Mouse (Mus musculus): ENCODE results near the gene Sdc1. TPM values are rescaled to one million over a fixed set of nuclear protein-coding genes. Genes with fewer than 3 reads are reported as not detected.

Sdc1 gene
- 208 TPM in 2 replicates for polyA plus RNA-seq (2015; fragmentation: Nextera tagmentation; extraction: Ambion mirVana)

- ATAC-seq (ENCODE audit: insufficient number of reproducible peaks, insufficient read depth, low FRiP score, low TSS enrichment, low read depth): peak; percentile 87
- Histone ChIP-seq H3K36me3 (no peaks in the 10 kb centered on the region), H3K27ac (peak within 1 kb of the TSS; percentile 95), H3K27me3 (no peaks in the 10 kb centered on the region), H3K4me3 (peak within 1 kb of the TSS; percentile 94), H3K9ac (peak within 1 kb of the TSS; percentile 96), H3K9me3 (no peaks in the 10 kb centered on the region), H3K4me1 (peaks cover 32% of the 10 kb centered on the region), H3K4me2 (peak within 1 kb of the TSS; percentile 81)
- under 1% methylated on average over 66 of the region's 67 CpGs for whole genome bisulfite sequencing
Measured at GRCm38 (mm10) chr12:8770946-8771843, at the start of gene Sdc1. Sdc1 (plus strand) TSS chr12:8771323.

DNA sequence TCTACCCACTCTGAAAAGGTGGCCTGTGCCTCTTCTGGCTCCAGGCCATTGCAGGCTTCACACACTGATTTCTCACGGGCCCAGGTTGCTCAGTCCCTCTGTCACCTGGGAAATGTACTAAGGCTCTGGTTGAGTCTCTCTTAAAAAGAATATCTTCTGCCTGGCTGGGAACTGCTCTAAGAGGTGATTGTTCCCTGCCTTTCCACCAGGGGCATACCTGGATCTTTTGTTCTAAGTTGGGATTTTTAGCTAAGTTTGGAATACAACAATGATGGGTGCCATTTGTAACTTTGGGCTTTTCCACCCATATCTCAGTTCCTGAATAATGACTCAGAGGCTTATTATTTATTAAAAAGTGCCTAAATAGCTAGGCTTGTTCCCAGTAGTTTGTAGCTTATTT is 44.2 kb upstream of the Sdc1 start:
- no peak for ATAC-seq (ENCODE audit: insufficient number of reproducible peaks, insufficient read depth, low FRiP score, low TSS enrichment, low read depth)
- H3K4me1 ChIP-seq: no peaks in the 10 kb centered on the region
- H3K27ac ChIP-seq: no peak overlapping the region
- 50% methylated on average over 1 of the region's 1 CpGs for WGBS
- no peak overlapping the region for H3K4me3 ChIP-seq
- peaks cover 54% of the 10 kb centered on the region for H3K36me3 ChIP-seq
- no peak overlapping the region for H3K9ac ChIP-seq
- H3K9me3 ChIP-seq: no peaks in the 10 kb centered on the region
- H3K4me2 ChIP-seq: no peak overlapping the region
- H3K27me3 ChIP-seq: no peaks in the 10 kb centered on the region

DNA sequence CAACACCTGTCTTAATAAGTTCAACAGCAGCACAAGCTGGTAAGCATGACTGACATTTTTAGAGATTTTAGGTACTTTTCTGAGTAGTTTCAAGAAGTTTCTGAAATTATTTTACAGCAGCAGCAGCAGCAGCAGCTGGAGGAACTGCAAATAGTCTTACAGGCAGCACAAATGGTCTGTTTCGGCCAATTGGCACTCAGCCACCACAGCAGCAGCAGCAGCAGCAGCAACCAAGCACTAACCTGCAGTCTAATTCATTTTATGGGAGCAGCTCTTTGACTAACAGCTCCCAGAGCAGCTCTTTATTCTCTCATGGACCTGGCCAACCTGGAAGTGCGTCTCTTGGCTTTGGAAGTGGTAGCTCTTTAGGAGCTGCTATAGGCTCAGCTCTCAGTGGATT is 42.4 kb upstream of the Sdc1 start:
- Histone ChIP-seq H3K4me1 (no peaks in the 10 kb centered on the region), H3K4me2 (no peak overlapping the region), H3K27me3 (no peaks in the 10 kb centered on the region), H3K27ac (no peak overlapping the region), H3K36me3 (peaks cover 44% of the 10 kb centered on the region), H3K9me3 (no peaks in the 10 kb centered on the region), H3K4me3 (no peak overlapping the region), H3K9ac (no peak overlapping the region)
- WGBS: 90% methylated on average over 2 of the region's 2 CpGs
- ATAC-seq (ENCODE audit: insufficient number of reproducible peaks, insufficient read depth, low FRiP score, low TSS enrichment, low read depth): no peak

DNA sequence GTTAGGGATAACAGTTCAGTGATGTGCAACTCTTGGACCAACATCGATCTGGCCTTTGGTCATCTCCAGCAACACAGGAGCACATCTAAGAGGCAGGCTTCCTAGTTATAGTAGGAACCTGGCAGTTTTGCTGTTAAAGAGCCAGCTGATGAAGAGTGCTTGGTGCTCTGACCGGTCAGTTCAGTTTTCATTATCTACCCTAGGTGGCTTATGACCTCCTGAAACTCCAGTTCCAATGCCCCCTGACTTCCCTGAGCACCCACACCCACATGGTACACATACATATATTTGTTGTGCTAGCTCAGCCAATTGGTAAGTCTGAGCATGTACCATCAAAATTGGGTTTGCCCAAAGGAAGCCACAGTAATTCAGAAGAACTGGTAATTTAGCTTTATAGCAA is 17.5 kb upstream of the Sdc1 start:
- Histone ChIP-seq H3K36me3 (peaks cover 72% of the 10 kb centered on the region), H3K4me2 (no peak overlapping the region), H3K9ac (no peak overlapping the region), H3K27me3 (no peaks in the 10 kb centered on the region), H3K27ac (no peak overlapping the region), H3K4me1 (no peaks in the 10 kb centered on the region), H3K4me3 (no peak overlapping the region), H3K9me3 (0 out of 2 replicates have a peak, but pooled peaks cover 5% of the 10 kb centered on the region)
- WGBS: 92% methylated on average over 2 of the region's 2 CpGs
- no peak for ATAC-seq (ENCODE audit: insufficient number of reproducible peaks, insufficient read depth, low FRiP score, low TSS enrichment, low read depth)

DNA sequence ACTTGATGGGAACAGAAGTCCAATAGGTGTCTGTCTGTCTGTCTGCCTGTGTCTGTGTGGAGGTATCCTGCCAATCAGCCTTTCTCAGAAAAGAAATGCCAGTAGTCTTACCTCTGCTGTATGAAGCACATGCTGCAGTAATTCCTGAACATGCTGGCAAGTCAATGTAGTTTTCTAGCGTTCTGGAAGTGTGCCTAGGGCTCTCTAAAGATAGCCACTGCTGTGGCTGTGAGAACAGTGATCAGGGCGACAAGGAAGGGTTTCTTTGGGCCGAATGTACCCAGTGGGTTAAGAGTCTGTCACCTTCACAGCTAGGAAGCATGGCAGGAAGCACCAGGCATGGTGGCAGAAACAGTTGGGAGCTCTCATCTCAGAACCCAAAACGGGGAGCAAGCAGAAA is 17.0 kb upstream of the Sdc1 start:
- Histone ChIP-seq H3K27me3 (no peaks in the 10 kb centered on the region), H3K4me1 (no peaks in the 10 kb centered on the region), H3K27ac (no peak overlapping the region), H3K9ac (no peak overlapping the region), H3K4me2 (no peak overlapping the region), H3K9me3 (0 out of 2 replicates have a peak, but pooled peaks cover 5% of the 10 kb centered on the region), H3K36me3 (peaks cover 67% of the 10 kb centered on the region), H3K4me3 (no peak overlapping the region)
- 77% methylated on average over 4 of the region's 4 CpGs for WGBS
- no peak for ATAC-seq (ENCODE audit: insufficient number of reproducible peaks, insufficient read depth, low FRiP score, low TSS enrichment, low read depth)

DNA sequence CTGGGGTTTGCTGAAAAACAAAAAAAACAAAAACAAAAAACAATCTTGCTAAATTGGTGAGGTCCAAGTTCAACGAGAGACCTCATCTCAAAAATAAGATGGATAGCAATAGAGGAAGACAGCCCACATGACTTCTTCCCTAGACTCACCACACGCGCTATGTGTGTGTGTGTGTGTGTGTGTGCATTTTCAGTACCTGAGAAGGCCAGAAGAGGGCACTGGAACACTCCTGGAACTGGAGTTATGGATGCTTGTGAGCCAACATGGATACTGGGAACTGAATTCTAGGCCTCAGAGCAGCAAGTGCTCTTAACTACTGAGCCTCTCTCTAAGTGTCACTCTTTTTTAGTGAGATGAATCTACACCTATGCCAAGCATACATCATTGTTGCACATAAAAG is 13.1 kb upstream of the Sdc1 start:
- Histone ChIP-seq H3K4me2 (no peak overlapping the region), H3K4me3 (no peak overlapping the region), H3K27me3 (no peaks in the 10 kb centered on the region), H3K27ac (no peak overlapping the region), H3K9ac (no peak overlapping the region), H3K9me3 (0 out of 2 replicates have a peak, but pooled peaks cover 5% of the 10 kb centered on the region), H3K4me1 (peaks cover 7% of the 10 kb centered on the region; the same call in 1 of the 2 replicates), H3K36me3 (peaks cover 48% of the 10 kb centered on the region)
- 99% methylated on average over 3 of the region's 3 CpGs for WGBS
- no peak for ATAC-seq (ENCODE audit: insufficient number of reproducible peaks, insufficient read depth, low FRiP score, low TSS enrichment, low read depth)

DNA sequence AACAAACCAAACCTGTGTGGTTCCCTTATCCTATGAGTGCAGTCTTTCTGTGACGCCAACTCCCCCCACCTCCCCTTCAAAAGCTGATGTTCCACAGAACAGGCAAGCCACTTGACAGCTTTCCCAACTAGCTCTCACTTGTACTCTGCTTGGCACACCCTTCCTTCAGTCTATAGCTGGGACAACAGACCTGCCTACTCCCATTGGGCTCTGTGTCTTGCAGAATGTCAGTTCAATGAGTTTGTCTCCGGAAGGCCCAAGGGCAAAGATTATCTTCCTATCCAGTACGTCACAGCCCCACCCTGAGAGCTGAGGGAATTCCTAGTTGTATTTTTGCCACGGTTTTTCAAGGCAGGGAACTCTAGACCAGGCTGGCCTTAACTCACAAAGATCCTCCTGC is 12.0 kb upstream of the Sdc1 start:
- 70% methylated on average over 4 of the region's 4 CpGs for WGBS
- Histone ChIP-seq H3K27ac (no peak overlapping the region), H3K27me3 (no peaks in the 10 kb centered on the region), H3K9me3 (0 out of 2 replicates have a peak, but pooled peaks cover 5% of the 10 kb centered on the region), H3K36me3 (peaks cover 37% of the 10 kb centered on the region), H3K4me2 (no peak overlapping the region), H3K4me3 (no peak overlapping the region), H3K9ac (no peak overlapping the region), H3K4me1 (peaks cover 10% of the 10 kb centered on the region; the same call in 1 of the 2 replicates)
- no peak for ATAC-seq (ENCODE audit: insufficient number of reproducible peaks, insufficient read depth, low FRiP score, low TSS enrichment, low read depth)

- ATAC-seq (ENCODE audit: insufficient number of reproducible peaks, insufficient read depth, low FRiP score, low TSS enrichment, low read depth): no peak
- Histone ChIP-seq H3K9ac (no peak overlapping the region), H3K27me3 (no peaks in the 10 kb centered on the region), H3K4me1 (peaks cover 10% of the 10 kb centered on the region; the same call in 1 of the 2 replicates), H3K4me3 (no peak overlapping the region), H3K27ac (no peak overlapping the region), H3K9me3 (0 out of 2 replicates have a peak, but pooled peaks cover 5% of the 10 kb centered on the region), H3K36me3 (peaks cover 33% of the 10 kb centered on the region), H3K4me2 (no peak overlapping the region)
- WGBS: 88% methylated on average over 6 of the region's 6 CpGs
Measured at GRCm38 (mm10) chr12:8759779-8760178, 11.3 kb upstream of the Sdc1 start.

GRCm38 (mm10) chr12:8760561-8760960 is 10.6 kb upstream of the Sdc1 start:
- Histone ChIP-seq H3K4me1 (peaks cover 10% of the 10 kb centered on the region; the same call in 1 of the 2 replicates), H3K27me3 (no peaks in the 10 kb centered on the region), H3K27ac (no peak overlapping the region), H3K4me2 (no peak overlapping the region), H3K36me3 (peaks cover 25% of the 10 kb centered on the region), H3K4me3 (no peak overlapping the region), H3K9ac (no peak overlapping the region), H3K9me3 (0 out of 2 replicates have a peak, but pooled peaks cover 5% of the 10 kb centered on the region)
- ATAC-seq (ENCODE audit: insufficient number of reproducible peaks, insufficient read depth, low FRiP score, low TSS enrichment, low read depth): no peak
- WGBS: 86% methylated on average over 6 of the region's 6 CpGs

DNA sequence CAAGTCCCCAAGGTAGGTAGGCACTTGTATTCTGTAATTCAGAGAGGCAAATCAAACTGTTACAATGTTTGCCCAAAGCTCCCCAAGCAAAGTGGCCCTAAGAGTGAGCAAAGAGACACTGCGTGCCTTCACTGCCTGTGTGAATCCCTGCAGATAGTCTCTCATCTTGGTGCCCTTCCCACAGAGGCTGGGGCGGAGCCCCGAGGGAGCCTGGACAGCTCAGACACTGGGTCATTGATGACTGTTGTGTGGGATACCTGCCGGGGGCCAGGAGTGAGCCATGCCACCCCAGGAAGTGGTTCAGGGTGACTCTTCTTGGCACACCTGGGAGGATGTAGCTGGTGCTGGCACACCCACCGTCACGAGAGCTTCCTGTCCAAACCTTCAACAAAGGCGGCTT is 10.1 kb upstream of the Sdc1 start:
- H3K36me3 ChIP-seq: peaks cover 22% of the 10 kb centered on the region
- 81% methylated on average over 7 of the region's 7 CpGs for WGBS
- no peak for ATAC-seq (ENCODE audit: insufficient number of reproducible peaks, insufficient read depth, low FRiP score, low TSS enrichment, low read depth)
- H3K4me2 ChIP-seq: no peak overlapping the region
- no peak overlapping the region for H3K4me3 ChIP-seq
- H3K27me3 ChIP-seq: no peaks in the 10 kb centered on the region
- peaks cover 10% of the 10 kb centered on the region; the same call in 1 of the 2 replicates for H3K4me1 ChIP-seq
- H3K9ac ChIP-seq: no peak overlapping the region
- no peak overlapping the region for H3K27ac ChIP-seq
- 0 out of 2 replicates have a peak, but pooled peaks cover 5% of the 10 kb centered on the region for H3K9me3 ChIP-seq

DNA sequence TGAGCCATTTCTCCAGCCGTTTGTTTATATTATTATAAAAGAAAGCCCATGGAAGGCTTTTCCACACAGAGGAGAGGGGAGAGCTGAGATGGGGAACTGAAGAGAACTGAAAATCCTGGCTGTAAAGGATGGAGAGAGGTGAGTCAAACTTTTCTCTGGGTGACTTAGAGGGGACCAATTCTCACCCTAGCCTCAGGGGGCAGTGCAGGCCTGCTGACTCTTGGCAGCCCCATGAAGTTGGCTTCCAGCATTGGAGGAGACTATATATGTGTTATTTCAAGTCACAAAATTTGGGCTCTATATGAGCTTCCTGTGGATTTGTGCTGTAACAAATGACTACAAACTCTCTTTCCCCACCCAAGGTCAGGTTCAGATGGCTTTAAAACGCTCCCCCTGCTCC is 8.5 kb upstream of the Sdc1 start:
- H3K9me3 ChIP-seq: 0 out of 2 replicates have a peak, but pooled peaks cover 5% of the 10 kb centered on the region
- H3K4me1 ChIP-seq: peaks cover 10% of the 10 kb centered on the region; the same call in 1 of the 2 replicates
- H3K4me3 ChIP-seq: no peak overlapping the region
- peak overlapping the region; percentile 16; the same call in 1 of the 2 replicates for H3K27ac ChIP-seq
- no peak overlapping the region for H3K4me2 ChIP-seq
- no peak for ATAC-seq (ENCODE audit: insufficient number of reproducible peaks, insufficient read depth, low FRiP score, low TSS enrichment, low read depth)
- H3K9ac ChIP-seq: no peak overlapping the region
- 68% methylated on average over 2 of the region's 2 CpGs for WGBS
- H3K36me3 ChIP-seq: peaks cover 6% of the 10 kb centered on the region
- H3K27me3 ChIP-seq: no peaks in the 10 kb centered on the region

Data from embryonic facial prominence, embryonic 13.5 days (tissue).